Mouse (Mus musculus) brain, embryonic 14.5 days (tissue): ENCODE results near the gene Igf2.

ENCODE experiments used
- CTCF ChIP-seq: fragments of 200-500 bp; IDR thresholded peaks from 2 replicates; pipeline ENCODE4 v1.5.1; 2012; ENCODE audit warnings: inconsistent platforms, mild to moderate bottlenecking, moderate library complexity, borderline replicate concordance; ENCODE audit not compliant: insufficient read depth, insufficient read length; ENCODE audit errors: extremely low read depth
- POLR2A ChIP-seq: fragments of 200-500 bp; IDR thresholded peaks from 2 replicates; pipeline ENCODE4 v1.6.1; 2012; ENCODE audit warnings: mild to moderate bottlenecking, inconsistent platforms, borderline replicate concordance; ENCODE audit not compliant: poor library complexity, insufficient read depth, insufficient read length, severe bottlenecking; ENCODE audit errors: extremely low read depth

GRCm38 (mm10) chr7:142675141-142675540 is 8.5 kb upstream of the Igf2 start:
- TF ChIP-seq POLR2A (no peak), CTCF (no peak)
